Mouse (Mus musculus) liver, embryonic 14.5 days (tissue): ENCODE data around the gene Kdm4b.

Experiments used
- CTCF ChIP-seq: IDR thresholded peaks from 2 replicates; pipeline ENCODE4 v1.5.1; 2016; ENCODE audit warnings: antibody characterized with exemption, low read depth, control low read depth
- EP300 ChIP-seq: IDR thresholded peaks from 2 replicates; pipeline ENCODE4 v1.6.1; 2016; ENCODE audit warnings: antibody characterized with exemption, low read depth

- TF ChIP-seq EP300 (no peak), CTCF (no peak)
Observed at GRCm38 (mm10) chr17:56348586-56348985, 22.7 kb downstream of the Kdm4b start.
